Mouse (Mus musculus) ES-Bruce4 (cell line): ENCODE data around the gene Psmb1. TPM values are rescaled to one million over a fixed set of nuclear protein-coding genes. Genes with fewer than 3 reads are reported as not detected.

Experiments
- H3K27ac ChIP-seq: 2 replicates; pipeline ENCODE4 v1.5.1; 2012; ENCODE audit warnings: low read length, inconsistent platforms; ENCODE audit not compliant: insufficient read depth
- H3K27me3 ChIP-seq: 2 replicates; pipeline ENCODE4 v1.6.1; 2012; ENCODE audit warnings: mild to moderate bottlenecking, low read length, inconsistent platforms; ENCODE audit not compliant: control insufficient read depth, poor library complexity, insufficient read depth, severe bottlenecking
- H3K36me3 ChIP-seq: 2 replicates; pipeline ENCODE4 v1.6.1; 2012; ENCODE audit warnings: inconsistent platforms, mild to moderate bottlenecking, low read length, moderate library complexity; ENCODE audit not compliant: control insufficient read depth, poor library complexity, insufficient read depth, severe bottlenecking
- H3K4me1 ChIP-seq: one replicate; pipeline ENCODE4 v1.8.1; 2011; ENCODE audit warnings: low read length; ENCODE audit not compliant: control insufficient read depth, insufficient read depth
- H3K4me3 ChIP-seq: 2 replicates; pipeline ENCODE4 v1.5.1; 2011; ENCODE audit warnings: low read depth, mild to moderate bottlenecking, low read length
- H3K9ac ChIP-seq: 2 replicates; pipeline ENCODE4 v1.6.1; 2012; ENCODE audit warnings: low read depth, mild to moderate bottlenecking, inconsistent platforms; ENCODE audit not compliant: poor library complexity, severe bottlenecking
- H3K9me3 ChIP-seq: replicated peaks from 2 replicates; pipeline ENCODE4 v1.6.1; 2012; ENCODE audit warnings: mild to moderate bottlenecking, low read length, inconsistent platforms; ENCODE audit not compliant: control insufficient read depth, poor library complexity, insufficient read depth, severe bottlenecking
- CTCF ChIP-seq: IDR thresholded peaks from one replicate; pipeline ENCODE4 v1.8.1; 2011; ENCODE audit warnings: low read depth, low read length
- EP300 ChIP-seq: IDR thresholded peaks from 2 replicates; pipeline ENCODE4 v1.6.1; 2011; ENCODE audit warnings: low read depth, low read length; ENCODE audit not compliant: insufficient read depth
- POLR2A ChIP-seq: IDR thresholded peaks from one replicate; pipeline ENCODE4 v1.8.1; 2011; ENCODE audit warnings: low read length; ENCODE audit not compliant: insufficient read depth
- polyA plus RNA-seq: library from polyadenylated mRNA; stranded (reverse); fragments of >200 nt; gene quantifications from 2 replicates; pipeline ENCODE4 v1.2.4, GENCODE M21; 2011; ENCODE audit warnings: low read depth; ENCODE audit not compliant: missing spikeins, insufficient read depth, insufficient read length

The Psmb1 gene
- polyA plus RNA-seq, 1 experiment: 195 TPM

DNA sequence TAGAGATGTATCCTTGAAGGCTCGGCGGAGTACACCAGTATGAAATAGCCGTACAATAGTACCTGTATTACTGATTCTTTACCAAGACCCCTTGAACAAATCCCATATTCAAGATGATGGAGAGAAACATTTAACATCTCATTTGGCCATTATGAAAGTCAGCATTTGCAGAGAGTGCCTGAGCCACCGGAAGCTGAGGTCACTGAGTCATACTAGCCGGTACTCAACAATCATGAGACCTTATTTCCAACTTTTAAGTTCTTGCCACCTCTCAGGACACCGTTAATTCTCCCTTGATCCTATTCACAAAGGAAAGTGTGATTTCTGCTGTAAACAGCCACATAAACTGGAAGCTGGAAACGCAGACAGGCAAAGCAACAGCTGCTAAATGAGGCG lies 59.5 kb downstream of the Psmb1 start:
- H3K27me3 ChIP-seq: no peaks in the 10 kb centered on the region
- H3K27ac ChIP-seq: no peak overlapping the region
- H3K9ac ChIP-seq: no peak overlapping the region
- no peak for TF ChIP-seq EP300
- no peak for TF ChIP-seq CTCF
- TF ChIP-seq POLR2A: no peak
- no peak overlapping the region for H3K4me3 ChIP-seq
- no peaks in the 10 kb centered on the region for H3K36me3 ChIP-seq
- H3K9me3 ChIP-seq: no peaks in the 10 kb centered on the region
- H3K4me1 ChIP-seq: no peaks in the 10 kb centered on the region

DNA sequence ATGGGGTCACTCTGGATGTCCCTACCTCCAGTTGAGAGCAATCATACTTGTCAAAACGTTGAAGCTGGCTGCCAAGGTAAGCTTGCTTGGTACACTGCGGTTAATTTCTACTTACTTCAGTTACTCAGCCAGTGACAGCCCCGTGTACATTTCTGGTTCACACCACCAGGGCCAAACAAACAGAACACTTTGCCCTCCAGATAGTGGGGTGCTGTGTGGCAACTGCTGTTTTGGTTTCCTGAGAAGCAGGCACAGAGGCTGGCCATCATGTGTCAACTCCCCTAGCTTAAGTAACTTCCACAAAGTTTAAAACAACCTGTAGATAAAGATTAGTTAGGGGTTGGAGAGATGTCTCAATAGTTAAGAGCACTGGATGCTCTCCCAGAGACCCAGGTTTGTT lies 64.8 kb downstream of the Psmb1 start:
- Histone ChIP-seq H3K4me1 (no peaks in the 10 kb centered on the region), H3K9ac (no peak overlapping the region), H3K9me3 (no peaks in the 10 kb centered on the region), H3K27me3 (no peaks in the 10 kb centered on the region), H3K36me3 (no peaks in the 10 kb centered on the region), H3K27ac (no peak overlapping the region), H3K4me3 (no peak overlapping the region)
- TF ChIP-seq EP300: no peak

DNA sequence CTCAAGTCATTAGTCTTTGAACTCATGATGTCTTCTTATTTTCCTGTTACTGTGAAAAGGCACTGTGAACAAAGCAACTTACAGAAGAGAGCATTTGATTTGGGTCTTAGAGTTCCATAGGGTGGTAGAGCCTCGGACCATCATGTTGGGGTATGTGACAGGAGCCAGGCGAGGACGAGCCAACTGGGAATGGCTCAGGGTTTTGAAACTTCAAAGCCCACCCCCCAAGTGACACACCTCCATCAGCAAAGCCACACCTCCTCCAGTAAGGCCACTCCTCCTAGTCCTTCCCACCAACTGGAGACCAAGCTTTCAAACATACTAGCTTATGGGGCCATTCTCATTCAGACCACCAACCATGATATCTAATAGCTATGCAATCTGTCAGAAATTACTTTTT lies 67.5 kb downstream of the Psmb1 start:
- Histone ChIP-seq H3K4me1 (no peaks in the 10 kb centered on the region), H3K36me3 (no peaks in the 10 kb centered on the region), H3K27ac (no peak overlapping the region), H3K4me3 (no peak overlapping the region), H3K9ac (no peak overlapping the region), H3K27me3 (no peaks in the 10 kb centered on the region), H3K9me3 (no peaks in the 10 kb centered on the region)
- no peak for TF ChIP-seq EP300

DNA sequence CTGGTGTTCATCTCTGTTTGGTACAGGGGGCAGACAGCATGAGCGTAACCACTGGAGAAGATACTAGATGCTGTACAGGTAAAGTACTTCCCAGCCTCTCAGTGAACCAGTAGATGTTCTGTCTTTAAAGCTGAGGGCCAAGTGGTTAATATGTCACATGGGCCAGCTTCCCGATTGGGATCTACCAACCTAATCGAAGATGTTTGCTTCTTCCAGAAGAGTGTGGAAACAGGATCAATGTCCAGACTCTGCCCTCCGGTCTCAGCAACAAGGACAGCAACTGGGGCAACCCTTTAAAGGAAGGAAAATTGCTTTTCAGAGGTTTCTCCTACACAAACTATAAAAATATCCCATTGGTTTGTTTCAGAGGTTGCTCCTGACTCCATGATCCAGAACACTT lies 68.0 kb downstream of the Psmb1 start:
- H3K9me3 ChIP-seq: no peaks in the 10 kb centered on the region
- no peak for TF ChIP-seq POLR2A
- TF ChIP-seq EP300: no peak
- TF ChIP-seq CTCF: no peak
- H3K9ac ChIP-seq: no peak overlapping the region
- H3K27me3 ChIP-seq: no peaks in the 10 kb centered on the region
- H3K4me1 ChIP-seq: no peaks in the 10 kb centered on the region
- H3K27ac ChIP-seq: no peak overlapping the region
- no peaks in the 10 kb centered on the region for H3K36me3 ChIP-seq
- H3K4me3 ChIP-seq: no peak overlapping the region

DNA sequence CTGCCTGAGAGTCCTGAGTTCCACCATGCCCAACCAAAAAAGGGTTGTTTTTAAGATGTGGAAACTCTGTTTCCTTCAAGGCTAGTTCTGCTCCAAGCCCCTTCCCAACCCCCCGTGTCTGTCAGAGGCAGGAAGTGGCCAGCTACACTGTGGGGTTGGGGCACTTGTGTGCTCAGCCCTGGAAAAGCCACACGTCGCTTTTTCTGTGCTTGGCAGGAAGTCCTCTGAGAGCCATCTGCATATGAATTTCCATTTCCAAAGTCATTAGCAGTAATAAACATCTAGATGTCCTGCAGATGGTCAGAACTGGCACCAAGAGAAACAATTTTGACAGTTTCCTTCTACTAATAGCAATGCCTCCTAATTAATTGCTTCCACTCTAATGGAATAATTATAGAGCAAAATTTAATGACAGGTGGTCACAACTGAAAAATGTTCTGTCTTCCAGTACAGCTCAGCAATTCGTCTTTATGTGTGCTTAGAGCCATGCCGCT lies 68.5 kb downstream of the Psmb1 start:
- Histone ChIP-seq H3K36me3 (no peaks in the 10 kb centered on the region), H3K27me3 (no peaks in the 10 kb centered on the region)

DNA sequence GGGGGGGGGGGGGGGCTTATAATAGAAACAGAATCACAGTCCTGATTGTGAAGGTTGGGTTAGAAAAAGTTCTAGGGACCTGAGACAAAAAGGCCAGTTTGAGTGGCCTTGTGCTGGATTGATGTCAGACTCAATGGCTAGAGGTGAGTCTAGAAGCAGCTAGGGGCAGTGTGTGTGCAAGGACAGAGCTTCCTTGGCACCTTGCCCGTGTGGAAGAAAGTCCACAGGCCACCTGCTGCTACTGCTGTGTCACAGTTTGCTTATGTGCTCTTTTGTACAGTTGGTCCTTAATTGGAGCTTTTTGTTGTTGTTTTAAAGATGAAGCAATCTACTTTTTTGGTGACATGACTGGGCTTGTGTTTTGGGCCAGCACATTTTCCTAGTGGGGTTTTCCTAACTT lies 69.6 kb downstream of the Psmb1 start:
- Histone ChIP-seq H3K27ac (no peak overlapping the region), H3K27me3 (no peaks in the 10 kb centered on the region), H3K9me3 (no peaks in the 10 kb centered on the region), H3K4me3 (no peak overlapping the region), H3K36me3 (no peaks in the 10 kb centered on the region), H3K4me1 (no peaks in the 10 kb centered on the region), H3K9ac (no peak overlapping the region)
- TF ChIP-seq EP300 (no peak), POLR2A (no peak), CTCF (no peak)

More for the DNA sequence above, 68.5 kb downstream of the Psmb1 start:
- Histone ChIP-seq H3K9ac (no peak overlapping the region), H3K9me3 (no peaks in the 10 kb centered on the region), H3K4me3 (no peak overlapping the region), H3K4me1 (no peaks in the 10 kb centered on the region), H3K27ac (no peak overlapping the region)
- TF ChIP-seq EP300: no peak
- TF ChIP-seq POLR2A: no peak
- no peak for TF ChIP-seq CTCF

DNA sequence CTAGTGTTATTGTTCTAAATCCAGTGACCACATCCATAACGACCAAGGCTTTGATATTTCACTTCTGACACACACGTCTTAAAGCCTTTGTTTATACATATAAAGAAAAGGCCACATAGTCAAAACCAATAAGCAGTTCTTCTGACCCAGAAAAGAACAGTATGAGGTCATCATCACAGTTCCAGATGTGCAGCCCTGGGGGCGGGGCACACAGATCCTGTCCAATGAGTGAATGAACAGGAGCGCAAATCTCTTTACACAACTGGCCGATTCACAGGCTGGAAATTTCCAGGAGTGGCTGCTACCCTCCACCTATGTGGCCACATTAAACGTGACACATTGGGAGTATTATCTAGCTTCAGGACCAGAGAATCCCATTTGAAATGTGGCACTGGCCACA lies 70.1 kb downstream of the Psmb1 start:
- H3K27ac ChIP-seq: no peak overlapping the region
- no peak overlapping the region for H3K4me3 ChIP-seq
- no peaks in the 10 kb centered on the region for H3K27me3 ChIP-seq
- no peak overlapping the region for H3K9ac ChIP-seq
- H3K36me3 ChIP-seq: no peaks in the 10 kb centered on the region
- no peaks in the 10 kb centered on the region for H3K4me1 ChIP-seq
- no peaks in the 10 kb centered on the region for H3K9me3 ChIP-seq
- TF ChIP-seq POLR2A (no peak), CTCF (no peak), EP300 (no peak)
